Mouse (Mus musculus) forebrain, embryonic 16.5 days (tissue): Measurements from ENCODE around the gene Tenm2. TPM values are rescaled to one million over a fixed set of nuclear protein-coding genes. Genes with fewer than 3 reads are reported as not detected.

Experiments
- ATAC-seq: fragments of 200-750 bp; cut with Nextera tagmentation; 2 replicates; pipeline ENCODE4 v1.8.0; 2017; ENCODE audit warnings: mild to moderate bottlenecking, moderate library complexity
- H3K27ac ChIP-seq: fragments of 300-500 bp; sonication (generic); 2 replicates; pipeline ENCODE4 v1.5.1; 2014; ENCODE audit warnings: low read length, control low read depth
- H3K27me3 ChIP-seq: fragments of 300-500 bp; sonication (generic); replicated peaks from 2 replicates; pipeline ENCODE4 v1.6.1; 2014; ENCODE audit warnings: low read length; ENCODE audit not compliant: control insufficient read depth, insufficient read depth
- H3K36me3 ChIP-seq: fragments of 300-500 bp; sonication (generic); 2 replicates; pipeline ENCODE4 v1.6.1; 2014; ENCODE audit not compliant: control insufficient read depth, insufficient read depth
- H3K4me1 ChIP-seq: fragments of 300-500 bp; sonication (generic); replicated peaks from 2 replicates; pipeline ENCODE4 v1.6.1; 2014; ENCODE audit warnings: low read length; ENCODE audit not compliant: control insufficient read depth, insufficient read depth
- H3K4me2 ChIP-seq: fragments of 300-500 bp; sonication (generic); 2 replicates; pipeline ENCODE4 v1.6.1; 2014; ENCODE audit warnings: mild to moderate bottlenecking, low read length, control low read depth
- H3K4me3 ChIP-seq: fragments of 300-500 bp; sonication (generic); replicated peaks from 2 replicates; pipeline ENCODE4 v1.5.1; 2014; ENCODE audit warnings: mild to moderate bottlenecking, low read length, control low read depth
- H3K9ac ChIP-seq: fragments of 300-500 bp; sonication (generic); replicated peaks from 2 replicates; pipeline ENCODE4 v1.6.1; 2014; ENCODE audit warnings: low read depth, low read length, control low read depth
- H3K9me3 ChIP-seq: fragments of 300-500 bp; sonication (generic); 2 replicates; pipeline ENCODE4 v1.6.1; 2016; ENCODE audit warnings: low read length; ENCODE audit not compliant: control insufficient read depth
- WGBS: fragments of 180-500 bp; shearing (Covaris S2); extraction: QIAGEN DNeasy Blood & Tissue Kit; methylation state at CpG from one replicate; pipeline ENCODE4 v1.1.7; 2014; 5-methylcytosine and 5-hydroxymethylcytosine counted together
- polyA plus RNA-seq: library from polyadenylated mRNA; unstranded; fragments of >200 nt; fragmentation: Nextera tagmentation; extraction: Ambion mirVana; gene quantifications from 2 replicates; pipeline ENCODE4 v1.2.1, GENCODE M21; 2015

Gene Tenm2
- polyA plus RNA-seq, 1 experiment from 2014 or later: 58.7 TPM

GRCm38 (mm10) chr11:36891106-36891505 lies 344.7 kb downstream of the Tenm2 start:
- Histone ChIP-seq H3K4me2 (no peak overlapping the region), H3K27me3 (no peaks in the 10 kb centered on the region), H3K36me3 (no peaks in the 10 kb centered on the region), H3K27ac (no peak overlapping the region), H3K4me3 (no peak overlapping the region), H3K9me3 (no peaks in the 10 kb centered on the region), H3K4me1 (no peaks in the 10 kb centered on the region), H3K9ac (no peak overlapping the region)
- ATAC-seq: no peak
- 28% methylated on average over 3 of the region's 3 CpGs for WGBS

- no peaks in the 10 kb centered on the region for H3K27me3 ChIP-seq
- 19% methylated on average over 7 of the region's 7 CpGs for WGBS
These were observed 348.3 kb downstream of the Tenm2 start for GRCm38 (mm10) chr11:36887490-36887889.

GRCm38 (mm10) chr11:36886147-36886546 lies 349.6 kb downstream of the Tenm2 start:
- Histone ChIP-seq H3K4me2 (no peak overlapping the region), H3K27ac (no peak overlapping the region), H3K36me3 (no peaks in the 10 kb centered on the region), H3K4me3 (no peak overlapping the region), H3K9ac (no peak overlapping the region), H3K9me3 (no peaks in the 10 kb centered on the region), H3K4me1 (no peaks in the 10 kb centered on the region), H3K27me3 (no peaks in the 10 kb centered on the region)
- WGBS: 83% methylated on average over 3 of the region's 3 CpGs
- ATAC-seq: no peak

More at GRCm38 (mm10) chr11:36887490-36887889, 348.3 kb downstream of the Tenm2 start:
- H3K9ac ChIP-seq: no peak overlapping the region
- no peak for ATAC-seq
- H3K4me3 ChIP-seq: no peak overlapping the region
- H3K36me3 ChIP-seq: no peaks in the 10 kb centered on the region
- H3K4me1 ChIP-seq: no peaks in the 10 kb centered on the region
- no peak overlapping the region for H3K27ac ChIP-seq
- no peak overlapping the region for H3K4me2 ChIP-seq
- no peaks in the 10 kb centered on the region for H3K9me3 ChIP-seq

GRCm38 (mm10) chr11:36872961-36873360 lies 362.8 kb downstream of the Tenm2 start:
- ATAC-seq: no peak
- Histone ChIP-seq H3K4me2 (no peak overlapping the region), H3K4me1 (no peaks in the 10 kb centered on the region), H3K4me3 (no peak overlapping the region), H3K27ac (no peak overlapping the region), H3K9ac (no peak overlapping the region), H3K27me3 (no peaks in the 10 kb centered on the region), H3K9me3 (no peaks in the 10 kb centered on the region), H3K36me3 (no peaks in the 10 kb centered on the region)
- WGBS: 21% methylated on average over 4 of the region's 4 CpGs

GRCm38 (mm10) chr11:36870548-36870947 lies 365.2 kb downstream of the Tenm2 start:
- WGBS: 68% methylated on average over 5 of the region's 5 CpGs
- H3K4me2 ChIP-seq: no peak overlapping the region
- H3K4me3 ChIP-seq: no peak overlapping the region
- ATAC-seq: no peak
- no peaks in the 10 kb centered on the region for H3K9me3 ChIP-seq
- H3K36me3 ChIP-seq: no peaks in the 10 kb centered on the region
- H3K27ac ChIP-seq: no peak overlapping the region
- H3K4me1 ChIP-seq: no peaks in the 10 kb centered on the region
- H3K9ac ChIP-seq: no peak overlapping the region
- H3K27me3 ChIP-seq: no peaks in the 10 kb centered on the region

GRCm38 (mm10) chr11:36851690-36852089 lies 384.1 kb downstream of the Tenm2 start:
- Histone ChIP-seq H3K27me3 (no peaks in the 10 kb centered on the region), H3K9me3 (no peaks in the 10 kb centered on the region), H3K9ac (no peak overlapping the region), H3K36me3 (no peaks in the 10 kb centered on the region), H3K4me1 (no peaks in the 10 kb centered on the region), H3K4me3 (no peak overlapping the region), H3K27ac (no peak overlapping the region), H3K4me2 (no peak overlapping the region)
- ATAC-seq: no peak
- 80% methylated on average over 3 of the region's 3 CpGs for WGBS

GRCm38 (mm10) chr11:36847451-36847850 lies 388.3 kb downstream of the Tenm2 start:
- H3K27ac ChIP-seq: no peak overlapping the region
- H3K4me3 ChIP-seq: no peak overlapping the region
- H3K36me3 ChIP-seq: no peaks in the 10 kb centered on the region
- H3K9me3 ChIP-seq: no peaks in the 10 kb centered on the region
- no peak overlapping the region for H3K4me2 ChIP-seq
- no peaks in the 10 kb centered on the region for H3K27me3 ChIP-seq
- no peak for ATAC-seq
- H3K4me1 ChIP-seq: no peaks in the 10 kb centered on the region
- no peak overlapping the region for H3K9ac ChIP-seq
- 88% methylated on average over 6 of the region's 6 CpGs for WGBS

- Histone ChIP-seq H3K9me3 (no peaks in the 10 kb centered on the region), H3K4me3 (no peak overlapping the region), H3K9ac (no peak overlapping the region), H3K4me1 (no peaks in the 10 kb centered on the region), H3K27ac (no peak overlapping the region), H3K36me3 (no peaks in the 10 kb centered on the region), H3K4me2 (no peak overlapping the region), H3K27me3 (no peaks in the 10 kb centered on the region)
- ATAC-seq: no peak
- 86% methylated on average over 4 of the region's 4 CpGs for WGBS
These were observed 402.9 kb downstream of the Tenm2 start for GRCm38 (mm10) chr11:36832855-36833254.

GRCm38 (mm10) chr11:36831511-36831910 lies 404.3 kb downstream of the Tenm2 start:
- ATAC-seq: no peak
- no peaks in the 10 kb centered on the region for H3K4me1 ChIP-seq

GRCm38 (mm10) chr11:36824666-36825065 lies 411.1 kb downstream of the Tenm2 start:
- Histone ChIP-seq H3K27me3 (0 out of 2 replicates have a peak, but pooled peaks cover 2% of the 10 kb centered on the region), H3K36me3 (no peaks in the 10 kb centered on the region), H3K27ac (no peak overlapping the region), H3K9ac (no peak overlapping the region), H3K4me2 (no peak overlapping the region), H3K9me3 (no peaks in the 10 kb centered on the region), H3K4me3 (no peak overlapping the region), H3K4me1 (peaks cover 11% of the 10 kb centered on the region)
- 38% methylated on average over 7 of the region's 7 CpGs for WGBS
- no peak for ATAC-seq

More at GRCm38 (mm10) chr11:36831511-36831910, 404.3 kb downstream of the Tenm2 start:
- no peaks in the 10 kb centered on the region for H3K36me3 ChIP-seq
- H3K27me3 ChIP-seq: no peaks in the 10 kb centered on the region
- no peak overlapping the region for H3K4me2 ChIP-seq
- H3K9ac ChIP-seq: no peak overlapping the region
- H3K9me3 ChIP-seq: no peaks in the 10 kb centered on the region
- 48% methylated on average over 11 of the region's 11 CpGs for WGBS
- H3K27ac ChIP-seq: no peak overlapping the region
- H3K4me3 ChIP-seq: no peak overlapping the region
